Mouse (Mus musculus): ENCODE measurements around the gene Gm16181. TPM values are rescaled to one million over a fixed set of nuclear protein-coding genes. Genes with fewer than 3 reads are reported as not detected.

The Gm16181 gene
- 0.29 TPM in 1 of 2 replicates, not detected in the other for polyA plus RNA-seq (2012; rRNA removed)

DNA sequence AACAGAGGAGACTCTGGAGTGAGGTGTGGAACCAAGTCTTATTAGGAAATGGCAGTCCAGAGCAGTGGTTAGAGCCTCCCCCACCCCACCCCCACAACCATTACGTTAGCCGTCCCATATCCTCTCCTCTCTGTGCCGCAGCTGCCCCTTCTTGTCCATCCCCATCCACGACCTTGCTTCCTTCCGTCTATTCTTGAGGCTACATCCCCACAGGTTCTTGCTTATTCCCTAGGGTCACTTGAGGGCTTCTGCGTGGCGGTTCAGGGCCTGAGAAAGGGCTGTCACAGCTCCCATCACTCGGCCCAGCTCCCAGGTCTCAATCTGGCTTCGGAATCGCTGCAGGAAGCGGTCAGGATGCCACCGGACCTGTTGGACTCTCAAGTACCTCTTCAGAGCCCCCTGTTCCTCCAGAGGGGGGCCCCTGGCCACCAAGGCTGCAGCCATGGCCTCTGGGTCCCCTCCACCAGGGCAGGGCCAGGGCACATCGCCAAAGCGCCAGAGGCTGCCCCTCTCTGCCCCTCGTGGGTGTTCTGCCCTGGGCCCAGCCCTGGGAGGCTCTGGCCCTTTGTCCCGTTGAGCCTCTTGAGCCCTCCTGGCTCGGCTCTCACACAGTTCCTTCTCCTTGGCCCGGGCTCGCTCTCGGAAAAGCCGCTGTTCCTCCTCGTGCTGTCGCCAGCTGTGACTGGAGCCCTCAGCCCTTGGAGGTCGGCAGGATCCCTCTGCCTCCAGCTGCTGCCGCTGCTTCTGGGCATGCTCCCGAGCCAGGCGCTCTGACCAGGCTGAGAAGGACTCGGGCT, at the start of gene Gm16181:
Gene Gm16181, plus strand, starts transcription at position 679 of the 797 bp plus-strand sequence.
- WGBS: 69% methylated on average over 28 of the region's 28 CpGs
- no peak for DNase-seq

DNA sequence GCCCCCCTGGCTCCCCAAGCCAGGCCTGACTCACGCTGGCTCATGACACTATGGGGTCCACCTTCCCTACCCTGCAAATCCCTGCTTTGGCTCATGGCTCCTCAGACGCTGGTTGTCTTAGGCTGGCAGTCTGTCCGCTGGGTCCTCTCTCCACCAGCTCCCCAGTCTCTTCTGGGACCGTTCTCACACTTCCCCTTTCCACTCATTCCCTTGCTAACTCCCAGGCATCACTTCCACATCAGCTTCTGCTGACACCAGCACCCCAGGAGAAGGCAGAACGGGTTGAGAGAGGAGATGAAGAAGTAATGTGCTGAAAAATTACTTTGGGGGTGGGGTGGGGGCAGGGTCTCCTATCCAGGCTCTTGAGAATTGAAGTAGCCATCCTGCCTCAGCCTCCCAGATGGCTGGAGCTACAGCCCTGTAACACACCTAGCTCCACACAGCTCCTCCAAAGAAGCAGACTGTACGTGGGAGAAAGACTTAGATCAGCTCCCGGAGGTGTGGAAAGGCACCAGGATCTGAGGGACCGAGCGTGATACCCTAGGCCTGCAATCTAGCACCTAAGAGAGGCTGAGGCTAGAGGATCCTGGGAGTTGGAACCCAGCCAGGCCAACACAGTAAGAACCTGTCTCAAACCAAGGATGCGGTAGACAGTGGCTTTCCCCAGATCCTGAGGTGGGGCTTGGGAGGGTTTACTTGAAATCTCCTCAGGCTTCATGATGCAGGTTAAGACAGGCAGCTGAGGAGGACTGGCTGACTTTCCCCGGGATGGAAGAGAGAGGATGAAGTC, 48.0 kb upstream of the Gm16181 start:
- TF ChIP-seq POLR2A (IDR thresholded peaks at IDR 0.05; ENCODE audit: control insufficient read depth, extremely low read depth, insufficient read depth, low read length, poor library complexity) (no peak), CTCF (IDR thresholded peaks at IDR 0.05; ENCODE audit: borderline replicate concordance, control insufficient read depth, extremely low read depth, insufficient read depth, low read length, poor library complexity) (no peak)
- H3K27ac ChIP-seq (ENCODE audit: control insufficient read depth, insufficient read depth, low read length): peak overlapping the region; percentile 87
- 64% methylated on average over 11 of the region's 11 CpGs for WGBS

More for the DNA sequence above, at the start of gene Gm16181:
- Histone ChIP-seq H3K4me1 (replicated peaks; ENCODE audit: control insufficient read depth, insufficient read depth, low read length) (peaks cover 50% of the 10 kb centered on the region), H3K27ac (ENCODE audit: control insufficient read depth, insufficient read depth, low read length) (peak within 1 kb of the TSS; percentile 15; the same call in 1 of the 2 replicates), H3K36me3 (ENCODE audit: control insufficient read depth, insufficient read depth, low read length) (no peaks in the 10 kb centered on the region), H3K27me3 (ENCODE audit: control insufficient read depth, insufficient read depth, low read length) (no peaks in the 10 kb centered on the region), H3K4me3 (ENCODE audit: control insufficient read depth, insufficient read depth, low read length) (no peak within 1 kb of the TSS)
- TF ChIP-seq POLR2A (IDR thresholded peaks at IDR 0.05; ENCODE audit: control insufficient read depth, extremely low read depth, insufficient read depth, low read length, poor library complexity): no peak
- TF ChIP-seq CTCF (IDR thresholded peaks at IDR 0.05; ENCODE audit: borderline replicate concordance, control insufficient read depth, extremely low read depth, insufficient read depth, low read length, poor library complexity): no peak

DNA sequence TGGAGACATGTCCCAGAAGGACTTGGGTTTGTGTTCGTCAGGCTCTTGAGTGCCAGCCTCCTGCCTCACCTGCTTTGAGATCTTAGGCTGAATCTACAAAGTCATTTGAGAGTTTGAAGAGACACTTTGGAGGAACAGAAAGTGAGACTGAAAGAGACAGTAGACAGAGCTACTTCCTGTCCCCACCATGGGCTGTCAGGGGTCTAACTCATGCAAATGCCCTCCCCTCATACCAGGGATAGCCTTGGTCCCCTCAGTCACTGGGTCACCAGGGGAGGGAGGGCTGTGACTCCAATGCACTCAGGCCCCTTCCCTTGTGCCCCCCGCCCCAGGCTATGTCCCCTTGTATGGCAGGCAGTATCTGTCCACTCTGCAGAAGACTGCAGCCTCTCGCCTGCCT, 47.3 kb upstream of the Gm16181 start:
- Histone ChIP-seq H3K27ac (ENCODE audit: control insufficient read depth, insufficient read depth, low read length) (peak overlapping the region; percentile 87), H3K36me3 (ENCODE audit: control insufficient read depth, insufficient read depth, low read length) (no peaks in the 10 kb centered on the region), H3K27me3 (ENCODE audit: control insufficient read depth, insufficient read depth, low read length) (no peaks in the 10 kb centered on the region), H3K4me1 (replicated peaks; ENCODE audit: control insufficient read depth, insufficient read depth, low read length) (peaks cover 28% of the 10 kb centered on the region), H3K4me3 (ENCODE audit: control insufficient read depth, insufficient read depth, low read length) (no peak overlapping the region)
- TF ChIP-seq POLR2A (IDR thresholded peaks at IDR 0.05; ENCODE audit: control insufficient read depth, extremely low read depth, insufficient read depth, low read length, poor library complexity): no peak
- TF ChIP-seq CTCF (IDR thresholded peaks at IDR 0.05; ENCODE audit: borderline replicate concordance, control insufficient read depth, extremely low read depth, insufficient read depth, low read length, poor library complexity): no peak
- no peak for DNase-seq
- WGBS: 56% methylated on average over 3 of the region's 3 CpGs

More for the DNA sequence above, 48.0 kb upstream of the Gm16181 start:
- H3K4me1 ChIP-seq (replicated peaks; ENCODE audit: control insufficient read depth, insufficient read depth, low read length): peaks cover 28% of the 10 kb centered on the region
- no peaks in the 10 kb centered on the region for H3K36me3 ChIP-seq (ENCODE audit: control insufficient read depth, insufficient read depth, low read length)
- H3K4me3 ChIP-seq (ENCODE audit: control insufficient read depth, insufficient read depth, low read length): 0 out of 2 replicates have a peak overlapping the region, but pooled peaks have one; percentile 3
- H3K27me3 ChIP-seq (ENCODE audit: control insufficient read depth, insufficient read depth, low read length): no peaks in the 10 kb centered on the region
- DNase-seq: no peak

DNA sequence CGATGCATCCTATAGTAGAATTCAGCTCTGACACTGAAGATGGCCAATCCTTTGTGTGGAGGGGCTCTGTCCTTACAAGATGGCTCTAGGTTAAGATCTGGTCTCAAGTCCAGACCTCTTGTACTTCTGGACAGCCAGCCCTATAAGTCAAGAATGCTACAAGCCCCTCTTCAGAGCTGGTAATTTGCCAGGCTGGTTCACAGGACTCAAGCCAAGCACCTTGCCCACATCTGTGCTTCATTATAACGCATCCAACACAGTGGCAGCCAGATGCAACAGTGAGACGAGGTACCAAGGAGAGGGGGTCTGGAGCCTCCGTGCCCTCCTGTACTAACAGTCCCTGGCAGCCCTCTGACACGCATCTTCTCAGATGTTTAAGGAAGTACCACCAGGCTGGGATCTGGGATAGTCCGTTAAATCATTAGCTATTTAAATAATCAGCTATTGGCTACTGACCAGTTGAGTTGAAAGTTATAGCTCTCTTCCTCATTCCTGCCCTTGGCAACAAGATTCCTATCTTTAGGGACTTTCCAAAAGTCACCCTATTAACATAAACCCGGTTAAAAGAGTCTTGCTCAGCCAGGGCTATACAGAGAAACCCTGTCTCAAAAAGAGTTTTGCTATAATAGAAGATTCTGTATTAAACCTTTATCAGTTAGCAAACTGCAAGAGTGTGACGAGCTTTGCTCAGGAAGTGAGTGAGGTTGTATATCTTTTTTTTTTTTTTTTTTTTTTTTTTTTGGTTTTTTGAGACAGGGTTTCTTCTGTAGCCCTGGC, 46.2 kb upstream of the Gm16181 start:
- WGBS: 70% methylated on average over 8 of the region's 8 CpGs
- TF ChIP-seq POLR2A (IDR thresholded peaks at IDR 0.05; ENCODE audit: control insufficient read depth, extremely low read depth, insufficient read depth, low read length, poor library complexity) (no peak), CTCF (IDR thresholded peaks at IDR 0.05; ENCODE audit: borderline replicate concordance, control insufficient read depth, extremely low read depth, insufficient read depth, low read length, poor library complexity) (no peak)
- H3K27me3 ChIP-seq (ENCODE audit: control insufficient read depth, insufficient read depth, low read length): no peaks in the 10 kb centered on the region
- no peak for DNase-seq
- H3K27ac ChIP-seq (ENCODE audit: control insufficient read depth, insufficient read depth, low read length): no peak overlapping the region; the same call in 1 of the 2 replicates
- peaks cover 27% of the 10 kb centered on the region for H3K4me1 ChIP-seq (replicated peaks; ENCODE audit: control insufficient read depth, insufficient read depth, low read length)
- no peaks in the 10 kb centered on the region for H3K36me3 ChIP-seq (ENCODE audit: control insufficient read depth, insufficient read depth, low read length)
- H3K4me3 ChIP-seq (ENCODE audit: control insufficient read depth, insufficient read depth, low read length): no peak overlapping the region

DNA sequence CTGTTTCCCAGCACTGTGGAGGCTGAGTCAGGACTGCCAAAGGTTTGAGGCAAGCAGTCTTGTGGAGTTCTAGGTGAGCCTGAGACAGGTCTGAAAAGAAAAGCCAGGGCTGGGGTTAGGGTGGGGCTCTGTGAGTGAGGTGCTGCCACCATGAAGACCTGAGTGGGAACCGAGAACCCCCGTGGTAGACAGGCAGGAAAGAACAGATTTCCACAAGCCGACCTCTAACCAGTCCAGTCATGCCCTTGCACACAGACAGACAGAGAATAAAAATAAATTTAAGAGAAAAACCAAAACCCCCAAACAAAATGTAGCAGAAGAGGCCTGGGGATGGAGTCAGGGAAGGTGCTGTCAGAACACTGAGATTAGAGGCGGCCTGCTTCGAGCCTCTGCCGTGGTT, 45.3 kb upstream of the Gm16181 start:
- no peak overlapping the region for H3K4me3 ChIP-seq (ENCODE audit: control insufficient read depth, insufficient read depth, low read length)
- 72% methylated on average over 6 of the region's 6 CpGs for WGBS
- DNase-seq: no peak
- TF ChIP-seq CTCF (IDR thresholded peaks at IDR 0.05; ENCODE audit: borderline replicate concordance, control insufficient read depth, extremely low read depth, insufficient read depth, low read length, poor library complexity): no peak
- TF ChIP-seq POLR2A (IDR thresholded peaks at IDR 0.05; ENCODE audit: control insufficient read depth, extremely low read depth, insufficient read depth, low read length, poor library complexity): no peak
- no peaks in the 10 kb centered on the region for H3K27me3 ChIP-seq (ENCODE audit: control insufficient read depth, insufficient read depth, low read length)
- H3K27ac ChIP-seq (ENCODE audit: control insufficient read depth, insufficient read depth, low read length): no peak overlapping the region
- peaks cover 32% of the 10 kb centered on the region for H3K4me1 ChIP-seq (replicated peaks; ENCODE audit: control insufficient read depth, insufficient read depth, low read length)
- no peaks in the 10 kb centered on the region for H3K36me3 ChIP-seq (ENCODE audit: control insufficient read depth, insufficient read depth, low read length)

DNA sequence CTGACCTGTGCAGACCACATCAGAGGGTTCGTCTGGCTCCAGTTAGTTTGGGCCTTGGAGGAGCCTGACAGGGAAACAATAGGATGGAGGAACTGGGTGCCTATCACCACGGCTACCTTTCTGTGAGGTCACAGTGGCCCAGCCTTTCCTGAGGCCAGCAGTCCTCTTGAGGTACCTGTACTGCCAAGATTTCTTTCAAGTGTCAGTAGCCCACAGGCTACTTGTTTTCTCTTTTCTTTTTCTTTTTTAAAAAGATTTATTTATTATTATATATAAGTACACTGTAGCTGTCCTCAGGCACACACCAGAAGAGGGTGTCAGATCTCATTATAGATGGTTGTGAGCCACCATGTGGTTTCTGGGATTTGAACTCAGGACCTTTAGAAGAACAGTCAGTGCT, 44.7 kb upstream of the Gm16181 start, which contains the start of gene Aif1:
Gene Aif1, minus strand, starts transcription at position 101 of the 400 bp plus-strand sequence.
- TF ChIP-seq POLR2A (IDR thresholded peaks at IDR 0.05; ENCODE audit: control insufficient read depth, extremely low read depth, insufficient read depth, low read length, poor library complexity) (no peak), CTCF (IDR thresholded peaks at IDR 0.05; ENCODE audit: borderline replicate concordance, control insufficient read depth, extremely low read depth, insufficient read depth, low read length, poor library complexity) (no peak)
- no peaks in the 10 kb centered on the region for H3K27me3 ChIP-seq (ENCODE audit: control insufficient read depth, insufficient read depth, low read length)
- H3K4me3 ChIP-seq (ENCODE audit: control insufficient read depth, insufficient read depth, low read length): no peak within 1 kb of the TSS
- WGBS: 90% methylated on average over 2 of the region's 2 CpGs
- peaks cover 33% of the 10 kb centered on the region for H3K4me1 ChIP-seq (replicated peaks; ENCODE audit: control insufficient read depth, insufficient read depth, low read length)
- no peak for DNase-seq
- no peaks in the 10 kb centered on the region for H3K36me3 ChIP-seq (ENCODE audit: control insufficient read depth, insufficient read depth, low read length)
- no peak within 1 kb of the TSS for H3K27ac ChIP-seq (ENCODE audit: control insufficient read depth, insufficient read depth, low read length)

Measured in thymus, adult 2 months (tissue).